30 mouse cellular contexts compared by ENCODE assay signal in the genomic region with DNA sequence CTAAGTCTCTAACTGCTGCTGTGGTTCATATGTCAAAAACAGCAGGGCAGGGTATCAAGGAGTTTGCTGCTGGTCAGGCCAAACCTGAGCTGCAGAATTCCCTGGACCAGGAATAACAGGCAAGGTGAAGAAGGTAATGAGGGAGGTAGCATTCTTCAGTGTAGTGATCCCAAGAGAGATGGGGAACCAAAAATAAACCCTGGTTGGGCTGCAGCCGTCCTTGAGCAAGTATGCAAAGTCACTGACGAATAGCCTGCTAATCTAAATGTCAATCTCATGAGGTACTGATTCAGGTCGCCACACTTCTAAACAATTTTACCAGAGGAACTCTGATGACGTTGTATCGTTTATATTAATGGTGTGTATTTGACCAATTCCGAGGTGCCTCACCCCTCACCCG.
DNase-seq lines count a peak whose midpoint lies in the region; ATAC-seq lines count a peak whose summit lies in the region.
"Had no signal": no experiment of that assay in that cellular context is flagged by ENCODE, and none has a peak within 500 bp of the region (broad histone marks: within the 10 kb centered on the region; RNA-seq: fewer than 3 reads in every experiment).

No protein-coding gene starts in this region.

- DNase-seq in kidney, adult 11 months, result peak; percentile 70
- peak; percentile 35 to 73 for DNase-seq in kidney, adult 8-10 months
- no peak for DNase-seq in kidney, postnatal 10 days
- peak; percentile 27 to 71 for DNase-seq in kidney, postnatal 25 days
- DNase-seq in spleen, postnatal 14 days (ENCODE audit: low spot score in 2 of 2), result no peak
- no peak for DNase-seq in cerebellum, postnatal 14 days
- DNase-seq: adrenal gland, postnatal 10 days; adrenal gland, postnatal 36 days; B cell, adult 2 months; cerebellum, adult 18-20 months; cerebellum, adult 9-10 months; cerebellum, postnatal 25 days; gastrocnemius, postnatal 10 days; gastrocnemius, postnatal 36 days; heart, postnatal 10 days; heart, postnatal 36 days had no signal

- no peaks in the 10 kb centered on the region for H3K27me3 ChIP-seq in kidney, embryonic 14.5 days (ENCODE audit: control insufficient read depth, insufficient read depth, low read length)
- H3K27me3 ChIP-seq: CH12.LX; embryonic facial prominence, embryonic 12.5 days; embryonic facial prominence, embryonic 15.5 days; forebrain, embryonic 12.5 days; forebrain, embryonic 15.5 days; heart, embryonic 12.5 days; heart, embryonic 15.5 days; hindbrain, embryonic 13.5 days had no signal

- no peak overlapping the region for H3K4me3 ChIP-seq in kidney, embryonic 14.5 days (ENCODE audit: low read length)
- H3K4me3 ChIP-seq: embryonic facial prominence, embryonic 12.5 days; embryonic facial prominence, embryonic 15.5 days; erythroblast, embryonic 14.5 days; forebrain, embryonic 12.5 days; forebrain, embryonic 15.5 days; heart, embryonic 12.5 days; heart, embryonic 15.5 days; hindbrain, embryonic 10.5 days; hindbrain, embryonic 13.5 days had no signal

- no peaks in the 10 kb centered on the region for H3K9me3 ChIP-seq in kidney, embryonic 14.5 days (ENCODE audit: control insufficient read depth, low read length)
- H3K9me3 ChIP-seq: embryonic facial prominence, embryonic 12.5 days; embryonic facial prominence, embryonic 15.5 days; forebrain, embryonic 12.5 days; forebrain, embryonic 15.5 days; G1E; heart, embryonic 12.5 days; heart, embryonic 15.5 days; hindbrain, embryonic 10.5 days; hindbrain, embryonic 13.5 days had no signal

- H3K4me1 ChIP-seq in kidney, embryonic 14.5 days (ENCODE audit: control insufficient read depth, insufficient read depth, low read length), result no peaks in the 10 kb centered on the region
- H3K4me1 ChIP-seq: embryonic facial prominence, embryonic 15.5 days; hindbrain, embryonic 13.5 days had no signal

- ATAC-seq in kidney, embryonic 14.5 days (ENCODE audit: low FRiP score, low TSS enrichment), result no peak
- ATAC-seq: forebrain, embryonic 15.5 days; hindbrain, embryonic 16.5 days; Patski had no signal

- WGBS in kidney, embryonic 14.5 days, result 65% methylated on average over 7 of the region's 7 CpGs

- no peak overlapping the region for H3K4me2 ChIP-seq in kidney, embryonic 14.5 days (replicated peaks; ENCODE audit: low read depth, low read length)
- H3K4me2 ChIP-seq: embryonic facial prominence, embryonic 12.5 days; embryonic facial prominence, embryonic 15.5 days; forebrain, embryonic 12.5 days; forebrain, embryonic 15.5 days; heart, embryonic 12.5 days; heart, embryonic 15.5 days; hindbrain, embryonic 13.5 days had no signal

- no peak overlapping the region for H3K27ac ChIP-seq in kidney, embryonic 14.5 days (ENCODE audit: low read depth, low read length)
- H3K27ac ChIP-seq: embryonic facial prominence, embryonic 12.5 days; embryonic facial prominence, embryonic 15.5 days; forebrain, embryonic 12.5 days; forebrain, embryonic 15.5 days; heart, embryonic 15.5 days; hindbrain, embryonic 10.5 days; hindbrain, embryonic 13.5 days had no signal

- H3K36me3 ChIP-seq in kidney, embryonic 14.5 days (ENCODE audit: control insufficient read depth, insufficient read depth, low read length), result no peaks in the 10 kb centered on the region
- H3K36me3 ChIP-seq: embryonic facial prominence, embryonic 12.5 days; embryonic facial prominence, embryonic 15.5 days; forebrain, embryonic 12.5 days; forebrain, embryonic 15.5 days; G1E; heart, embryonic 12.5 days; heart, embryonic 15.5 days; hindbrain, embryonic 10.5 days; hindbrain, embryonic 13.5 days had no signal

- no peak overlapping the region for H3K9ac ChIP-seq in kidney, embryonic 14.5 days (ENCODE audit: low read depth, low read length)
- H3K9ac ChIP-seq: embryonic facial prominence, embryonic 12.5 days; embryonic facial prominence, embryonic 15.5 days; forebrain, embryonic 12.5 days; forebrain, embryonic 15.5 days; heart, embryonic 12.5 days; heart, embryonic 15.5 days; hindbrain, embryonic 13.5 days had no signal

Comparison
In these comparisons a context has a peak if more than half of its experiments do, and no peak if none do; other contexts are left out.
1. DNase-seq: peak in kidney, adult 11 months (single experiment), kidney, adult 8-10 months (2 of 2) and kidney, postnatal 25 days (2 of 2); none in kidney, postnatal 10 days (single experiment), spleen, postnatal 14 days (0 of 2) and cerebellum, postnatal 14 days (0 of 2).